Mouse (Mus musculus) 3134 (cell line): ENCODE data around the gene Agmat.
A peak's percentile ranks its signal among the peaks of the same experiment; 100 is the strongest.

ENCODE experiments used
- DNase-seq: peaks from one replicate; pipeline ENCODE4 v3.0.0-alpha.2; 2011; ENCODE audit warnings: low spot score; ENCODE audit not compliant: insufficient read length; ENCODE audit errors: extremely low read depth

The Agmat gene

DNA sequence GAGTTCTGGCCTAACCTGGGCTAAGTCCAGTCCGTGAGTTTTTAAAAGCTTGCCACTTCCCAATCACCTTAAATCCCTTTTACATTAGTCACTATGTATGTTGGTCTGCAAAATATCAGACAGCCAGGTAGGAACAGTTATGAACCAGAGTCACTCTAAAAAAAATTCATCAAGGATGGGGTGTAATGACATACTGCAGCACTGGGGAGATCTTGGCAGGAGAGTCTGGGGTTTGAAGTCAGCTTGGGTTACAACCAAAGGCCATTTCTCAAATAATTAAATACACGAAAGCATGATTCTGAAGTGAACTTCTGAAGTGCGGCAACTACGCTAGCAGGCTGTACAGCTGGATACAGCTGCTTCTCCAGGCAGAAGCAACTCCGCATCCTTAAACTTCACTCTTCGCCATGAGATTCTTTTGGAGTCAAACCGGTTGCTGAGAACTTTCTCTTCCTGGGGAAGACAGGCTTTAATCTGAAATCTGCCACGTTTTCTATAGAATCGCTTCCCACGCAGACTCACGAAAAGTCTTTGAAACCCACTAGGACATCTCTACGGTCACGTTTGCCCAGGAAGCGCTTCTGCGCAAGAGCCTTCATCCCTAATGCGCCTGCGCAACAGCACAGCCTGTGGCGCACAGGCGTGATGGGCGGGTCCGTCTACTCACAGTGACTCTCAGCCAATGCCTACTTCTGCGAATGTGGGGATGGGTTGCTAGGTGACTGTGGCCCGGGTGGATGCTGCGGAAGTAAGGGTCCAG lies 11.8 kb upstream of the Agmat start:
- DNase-seq = no peak

DNA sequence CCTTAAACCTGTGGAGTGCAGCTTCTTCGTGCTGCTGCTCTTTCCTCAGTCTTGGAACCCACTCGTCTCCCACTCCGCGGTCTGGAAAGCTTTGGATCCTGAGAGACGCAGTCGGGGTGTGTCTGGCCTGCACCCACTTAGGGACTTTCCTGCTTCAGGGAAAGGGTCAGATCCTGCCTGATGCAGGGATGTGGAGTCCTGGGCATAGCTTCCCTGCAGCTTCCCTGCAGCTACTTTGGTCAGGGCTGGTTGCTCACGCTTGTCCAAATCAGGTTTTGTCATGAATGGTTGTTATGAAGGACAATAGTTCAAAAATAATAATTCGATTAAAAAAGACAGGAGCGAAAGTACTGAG lies 11.3 kb upstream of the Agmat start:
- DNase-seq = no peak

DNA sequence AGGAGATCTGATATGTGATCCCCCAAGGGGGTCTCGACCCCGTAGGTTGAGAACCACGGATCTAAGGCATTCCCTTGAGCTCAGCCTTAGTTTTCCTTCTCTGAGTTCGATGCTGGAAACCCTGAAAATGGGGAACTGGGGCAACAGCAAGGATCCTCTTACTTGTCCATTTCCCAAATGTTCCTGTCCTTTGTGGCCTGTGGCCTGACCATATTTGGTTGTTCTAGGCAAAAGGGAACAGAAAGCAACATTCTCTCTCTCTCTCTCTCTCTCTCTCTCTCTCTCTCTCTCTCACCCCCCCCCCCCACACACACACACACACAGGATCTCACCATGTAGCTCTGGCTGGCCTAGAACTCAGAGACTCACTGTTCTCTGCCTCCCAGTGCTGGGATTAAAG lies 9.6 kb upstream of the Agmat start:
- no peak for DNase-seq

DNA sequence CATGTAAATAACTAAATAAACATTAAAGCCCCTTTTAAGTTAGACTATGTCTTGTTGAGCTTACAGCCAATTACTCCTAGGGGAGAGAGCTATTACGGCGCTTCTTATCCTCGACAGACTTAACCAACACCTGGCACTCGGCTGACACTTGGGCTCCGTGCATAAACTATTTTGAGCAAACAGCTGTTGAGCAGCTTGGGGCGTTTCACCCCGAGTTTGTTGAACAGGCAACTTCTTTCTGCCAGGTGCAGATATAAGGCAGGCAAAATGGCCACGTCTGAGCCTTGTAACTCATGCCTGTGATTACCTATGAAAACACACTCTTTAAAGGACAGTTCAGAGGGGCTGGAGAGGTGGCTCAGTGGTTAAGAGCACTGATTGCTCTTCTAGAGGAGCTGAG lies 8.5 kb upstream of the Agmat start:
- no peak for DNase-seq

DNA sequence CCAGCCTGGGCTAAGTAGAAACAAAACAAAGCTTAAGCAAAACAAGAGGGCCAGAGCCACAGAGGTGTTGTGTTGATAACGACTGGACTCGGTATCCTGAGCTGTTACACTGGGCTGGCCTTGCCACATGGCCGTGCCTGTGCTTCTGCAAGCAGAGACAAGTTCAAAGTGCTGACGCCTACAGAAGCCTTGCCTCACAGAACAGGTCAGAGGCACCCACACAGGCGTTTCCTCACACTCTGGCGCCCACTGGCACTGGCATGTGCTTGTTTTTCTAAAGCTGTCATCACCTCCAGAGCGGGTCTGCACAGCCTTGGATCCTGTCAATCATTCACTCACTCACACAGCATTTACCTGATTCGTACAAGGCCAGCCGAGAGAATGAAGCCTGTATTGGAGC lies 4.6 kb upstream of the Agmat start:
- no peak for DNase-seq

DNA sequence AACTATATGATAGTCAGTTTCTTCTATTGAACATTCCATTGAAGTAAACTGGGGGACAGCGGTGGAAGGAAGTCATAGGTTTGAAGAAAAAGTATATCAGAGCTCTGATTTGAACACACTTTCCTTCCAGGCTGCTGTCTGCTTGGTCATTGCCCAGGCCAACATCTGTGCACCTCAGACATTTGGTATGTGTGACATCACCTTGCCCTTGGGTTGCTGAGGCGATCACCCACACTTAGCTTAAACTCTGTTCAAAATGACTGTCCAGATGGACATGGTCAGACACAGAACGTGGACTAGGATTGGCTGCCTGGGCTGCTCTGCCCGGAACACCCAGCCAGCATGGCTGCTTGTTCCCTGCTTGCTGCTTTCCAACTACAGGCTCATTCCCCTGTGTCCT lies 4.1 kb upstream of the Agmat start:
- DNase-seq = no peak

DNA sequence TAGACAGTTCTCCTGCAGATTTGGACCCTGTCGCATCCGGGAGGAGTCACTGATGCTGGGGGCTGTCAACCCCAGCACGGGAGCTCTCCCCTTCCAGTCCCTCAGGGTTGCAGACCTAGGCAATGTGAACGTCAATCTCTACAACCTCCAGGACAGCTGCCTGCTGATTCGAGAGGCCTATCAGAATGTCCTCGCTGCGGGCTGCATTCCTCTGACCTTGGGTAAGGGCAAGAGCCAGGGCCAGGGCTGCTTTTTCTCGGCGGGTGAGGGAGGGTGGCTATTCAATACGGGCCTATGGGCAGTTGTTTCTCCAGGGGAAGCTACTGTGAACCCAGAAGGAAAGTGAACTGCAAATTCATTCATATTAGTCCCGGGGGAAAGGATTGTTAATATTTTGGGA lies 3.1 kb downstream of the Agmat start:
- DNase-seq = no peak

DNA sequence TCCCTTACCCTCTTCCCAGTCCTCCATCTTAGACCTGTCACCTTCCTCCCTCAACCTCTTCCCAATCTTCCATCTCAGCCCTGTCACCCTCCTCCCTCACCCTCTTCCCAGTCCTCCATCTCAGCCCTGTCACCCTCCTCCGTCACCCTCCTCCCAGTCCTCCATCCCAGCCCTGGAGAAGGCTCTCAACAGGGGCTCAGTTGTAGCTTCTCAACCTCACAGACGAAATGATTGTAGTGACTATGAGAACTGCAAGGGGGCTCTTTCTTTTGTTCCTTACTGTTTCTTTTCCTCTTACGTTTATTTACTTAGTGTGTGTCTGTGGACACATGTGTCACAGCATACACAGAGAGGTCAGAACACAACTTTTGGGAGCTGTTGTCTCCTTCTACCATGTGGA lies 4.4 kb downstream of the Agmat start:
- no peak for DNase-seq

DNA sequence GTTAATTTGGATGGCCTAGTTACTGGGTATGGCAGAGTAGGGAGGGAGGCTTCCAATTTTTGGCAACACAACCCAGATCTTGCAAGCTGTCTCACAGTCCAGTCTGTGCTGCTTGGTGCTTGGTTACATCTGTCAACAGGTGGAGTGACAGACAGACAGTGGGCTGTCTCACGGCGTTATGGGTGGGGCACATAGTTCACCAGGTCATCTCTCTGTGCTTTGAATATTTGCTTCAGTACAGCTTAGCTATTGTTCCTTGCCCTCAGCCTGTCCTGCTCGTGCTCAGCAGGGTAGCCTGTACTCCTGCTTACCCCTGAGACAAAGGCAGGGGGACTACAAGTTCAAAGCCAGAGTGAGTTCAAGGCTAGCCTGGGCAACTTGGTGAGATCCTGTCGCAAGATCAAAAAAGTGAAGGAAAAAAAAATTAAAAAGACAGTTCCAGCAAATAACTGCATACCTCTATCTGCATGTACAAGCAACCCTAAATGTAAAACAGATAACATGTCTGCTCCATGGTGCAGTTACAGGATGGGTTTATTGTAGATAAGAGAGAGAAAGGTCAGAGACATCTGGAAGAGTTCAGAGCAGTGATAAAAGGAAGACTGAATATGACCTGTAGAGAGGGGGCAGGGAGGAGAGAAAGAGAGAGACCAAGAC lies 5.1 kb downstream of the Agmat start:
- DNase-seq = no peak

DNA sequence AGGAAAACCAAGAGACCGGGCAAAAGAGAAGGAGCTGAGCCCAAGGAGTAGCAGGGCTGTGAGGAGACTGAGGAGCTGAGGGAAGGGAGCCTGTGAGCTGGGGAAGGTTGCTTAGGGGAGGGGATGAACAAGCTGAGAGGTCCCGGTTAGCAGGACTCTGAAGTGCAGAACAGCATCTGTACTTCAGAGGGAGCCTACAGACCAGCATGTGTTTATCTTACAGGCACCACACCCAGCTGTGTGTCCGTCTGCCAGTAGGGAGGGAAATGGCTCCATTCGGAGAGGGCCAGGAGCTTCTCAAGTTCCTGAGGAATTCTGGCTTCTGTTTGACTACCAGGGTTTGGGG lies 5.6 kb downstream of the Agmat start:
- DNase-seq = no peak

DNA sequence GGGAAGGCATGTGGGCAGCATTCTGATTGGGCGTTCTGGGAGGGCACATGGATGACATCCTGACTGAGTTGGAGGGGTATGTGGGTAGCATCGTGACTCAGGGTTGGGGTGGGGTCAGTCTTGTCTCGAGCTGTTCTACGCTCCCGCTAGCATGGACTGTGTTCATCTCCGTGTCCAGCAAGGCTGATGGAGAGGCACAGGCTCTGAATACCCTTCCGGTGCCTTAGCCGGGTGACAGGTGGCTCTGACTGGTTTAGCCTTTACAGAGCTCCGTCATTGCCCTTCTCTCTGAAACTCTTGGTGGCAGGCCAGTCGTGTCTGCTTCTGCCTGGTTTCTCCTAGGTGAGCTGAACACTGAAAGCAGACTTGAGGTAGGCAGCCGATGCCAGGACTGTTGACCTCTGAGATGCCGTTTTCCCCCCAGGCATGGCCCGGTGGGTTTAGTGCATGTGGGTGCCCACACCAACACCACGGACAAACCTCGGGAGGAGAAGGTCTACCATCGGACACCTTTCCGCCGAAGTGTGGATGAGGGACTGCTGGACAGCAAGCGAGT lies 9.0 kb downstream of the Agmat start:
- DNase-seq = no peak

DNA sequence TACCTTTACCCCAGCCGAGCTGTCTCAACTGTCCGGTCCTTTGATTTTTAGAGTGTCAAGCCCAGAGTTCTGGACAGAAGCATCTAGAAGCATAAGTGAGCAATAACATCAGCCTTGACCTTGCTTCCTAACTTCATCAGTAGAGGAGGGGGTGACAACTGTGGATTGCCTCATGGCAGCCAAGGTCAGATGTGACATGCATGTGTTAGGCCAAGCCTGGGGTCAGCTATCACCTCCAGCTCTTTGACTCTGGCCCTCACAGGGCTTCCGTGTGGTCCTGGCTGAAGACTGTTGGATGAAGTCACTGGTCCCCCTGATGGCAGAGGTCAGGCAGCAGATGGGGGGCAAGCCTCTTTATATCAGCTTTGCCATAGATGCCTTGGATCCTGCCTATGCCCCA lies 10.7 kb downstream of the Agmat start:
- no peak for DNase-seq

DNA sequence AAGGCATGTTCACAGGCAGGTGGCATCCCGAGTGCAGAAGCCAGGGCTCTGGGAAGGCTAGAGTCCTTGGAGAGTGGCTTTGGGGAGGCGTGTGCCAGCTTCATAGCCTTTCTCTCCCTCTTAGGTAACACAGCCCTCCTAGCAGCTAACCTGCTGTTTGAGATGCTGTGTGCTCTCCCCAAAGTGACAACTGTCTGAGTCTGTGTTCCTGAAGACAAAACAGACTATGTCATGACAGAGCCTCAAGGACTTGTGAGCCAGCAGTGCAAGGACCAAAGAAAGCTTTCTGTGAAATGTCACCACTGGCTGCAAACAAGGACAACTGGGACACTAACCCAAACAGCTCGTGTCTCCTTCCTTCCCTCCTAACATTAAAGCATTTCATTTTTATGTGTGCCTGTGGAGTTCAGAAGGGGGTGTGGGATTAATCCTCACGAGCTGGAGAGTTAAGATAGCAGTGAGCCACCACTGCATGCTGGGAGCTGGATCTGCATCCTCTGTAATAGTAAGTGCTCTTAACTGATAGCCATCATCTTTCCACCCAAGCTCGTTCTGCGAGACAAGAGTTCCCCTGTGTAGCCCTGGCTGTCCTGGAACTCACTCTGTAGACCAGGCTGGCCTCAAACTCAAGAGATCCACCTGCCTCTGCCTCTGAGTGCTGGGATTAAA lies 12.5 kb downstream of the Agmat start:
- DNase-seq = no peak

DNA sequence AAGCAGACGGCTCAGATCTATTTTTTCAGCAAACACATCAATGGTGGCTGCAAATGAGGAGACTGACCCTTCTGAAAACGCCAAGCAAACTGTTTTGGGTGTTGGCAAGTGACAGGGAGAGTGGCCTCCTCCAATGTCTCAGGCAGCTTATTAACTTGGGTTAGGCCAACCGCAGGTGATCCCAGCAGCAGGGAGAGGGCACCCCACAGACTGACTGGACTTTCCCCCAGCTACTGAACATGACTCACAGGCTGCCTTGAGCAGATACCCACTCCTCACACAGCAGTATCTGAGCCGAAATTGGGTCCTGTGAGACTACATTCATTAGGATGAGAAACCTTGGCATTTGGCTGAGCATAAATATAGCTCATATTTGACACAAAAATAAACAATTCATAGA lies 14.5 kb downstream of the Agmat start:
- DNase-seq = no peak

DNA sequence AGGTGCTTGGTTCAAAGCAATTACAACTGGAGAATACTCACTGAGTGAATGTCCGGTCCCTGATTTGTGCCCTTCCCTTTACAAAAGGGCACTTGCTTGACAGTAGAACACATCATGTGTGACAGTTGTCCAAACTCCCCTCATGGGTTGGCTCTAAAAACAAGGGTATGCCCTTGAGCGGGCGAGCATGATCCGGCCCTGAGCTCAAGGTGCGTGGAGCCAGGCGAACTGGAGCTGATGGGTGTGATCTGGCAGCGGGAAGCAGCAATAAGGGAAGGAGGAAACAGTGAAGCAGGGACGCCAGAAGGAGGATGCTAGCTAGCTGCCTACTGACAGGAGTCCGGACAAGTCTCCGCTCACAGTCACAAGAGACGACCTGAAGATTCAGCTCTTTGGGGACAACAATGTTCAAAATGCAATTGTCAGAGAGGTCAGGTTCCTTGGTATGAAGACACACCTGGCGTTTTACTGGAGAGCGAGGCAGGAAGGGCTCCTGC lies 15.7 kb downstream of the Agmat start:
- DNase-seq = no peak

DNA sequence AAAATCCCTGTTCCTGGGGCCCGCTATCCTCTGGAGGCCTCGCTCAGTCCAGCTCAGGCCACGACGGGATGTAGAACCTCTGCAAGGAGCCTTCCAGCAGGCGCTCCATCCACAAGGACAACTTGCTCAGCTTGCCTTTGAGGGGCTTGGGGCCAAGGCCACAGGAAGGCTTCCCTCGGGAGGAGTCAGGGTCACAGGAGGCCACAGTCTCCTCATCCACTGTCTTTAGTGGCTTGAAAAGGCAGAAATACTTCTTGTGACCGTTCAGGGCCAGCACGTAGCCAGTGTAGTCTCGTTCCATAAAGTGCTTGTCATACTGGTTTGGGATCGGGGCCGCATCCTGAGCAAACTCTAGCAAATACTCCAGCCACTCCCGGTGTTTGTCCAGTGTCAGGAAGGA lies 17.0 kb downstream of the Agmat start:
- no peak for DNase-seq

DNA sequence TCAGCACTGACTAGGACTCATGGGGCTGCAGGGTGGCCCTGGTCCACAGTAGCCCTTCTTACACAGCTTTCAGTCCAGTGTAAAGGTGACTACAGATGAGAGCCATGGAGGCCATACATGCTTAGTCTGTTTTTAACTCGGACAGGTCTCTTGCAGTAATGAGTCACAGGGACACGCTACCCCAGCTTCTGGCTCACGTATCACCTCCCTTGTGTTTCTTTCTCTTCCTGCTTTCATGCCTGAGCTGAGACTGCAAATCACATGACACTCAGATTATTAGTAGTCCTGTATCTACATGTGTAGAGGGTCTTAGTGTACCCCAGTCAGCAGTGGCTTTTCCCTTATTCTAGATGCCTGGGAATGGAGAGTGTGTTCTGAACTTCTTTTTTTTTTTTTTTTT lies 18.5 kb downstream of the Agmat start:
- no peak for DNase-seq

DNA sequence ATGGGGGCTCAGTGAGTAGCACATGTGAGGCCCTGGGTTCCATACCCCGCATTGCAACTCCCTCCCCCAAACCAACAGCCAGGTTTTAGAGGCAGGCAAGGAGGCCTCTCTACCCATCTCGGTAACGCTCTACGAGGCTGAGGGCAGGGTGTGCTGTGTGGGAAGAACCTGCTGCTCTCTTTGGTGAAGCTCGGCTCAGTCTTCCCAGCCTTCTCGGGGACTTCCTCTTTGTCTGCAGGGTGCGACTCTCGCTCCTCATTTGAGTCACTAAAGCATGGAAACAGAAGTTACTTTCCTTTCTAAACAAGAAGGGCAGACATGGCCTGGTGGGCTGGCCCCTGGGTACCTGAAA lies 19.8 kb downstream of the Agmat start:
- DNase-seq = no peak

DNA sequence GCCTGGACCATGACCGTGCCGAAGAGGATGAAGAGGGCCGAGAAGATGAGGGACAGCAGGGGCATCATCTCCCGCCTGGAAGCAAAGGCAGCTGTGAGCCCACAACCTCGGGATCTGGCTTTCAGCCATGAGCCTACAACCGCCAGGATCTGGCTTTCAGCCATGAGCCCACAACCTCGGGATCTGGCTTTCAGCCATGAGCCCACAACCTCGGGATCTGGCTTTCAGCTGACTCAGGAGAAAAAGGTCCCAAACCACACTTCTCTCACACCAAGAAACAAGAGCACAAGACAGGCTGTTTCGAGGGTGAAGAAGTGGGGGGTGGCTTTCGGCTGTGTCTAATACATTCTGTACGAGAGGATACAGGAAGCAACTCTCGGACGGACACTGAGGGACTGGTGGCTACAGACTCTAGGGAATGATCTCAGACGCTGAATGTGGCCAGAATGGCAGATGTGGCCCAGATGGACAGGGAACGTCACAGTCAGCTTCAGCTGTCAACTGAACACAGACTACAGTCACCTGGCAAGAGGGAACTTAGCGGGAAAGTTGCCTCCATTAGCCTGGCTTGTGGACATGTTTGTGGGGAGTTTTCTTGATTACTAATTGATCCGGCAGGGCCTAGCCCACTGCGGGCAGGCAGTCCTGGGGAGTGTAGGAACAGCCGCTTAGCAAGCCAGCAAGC lies 20.3 kb downstream of the Agmat start:
- peak; percentile 78 for DNase-seq

DNA sequence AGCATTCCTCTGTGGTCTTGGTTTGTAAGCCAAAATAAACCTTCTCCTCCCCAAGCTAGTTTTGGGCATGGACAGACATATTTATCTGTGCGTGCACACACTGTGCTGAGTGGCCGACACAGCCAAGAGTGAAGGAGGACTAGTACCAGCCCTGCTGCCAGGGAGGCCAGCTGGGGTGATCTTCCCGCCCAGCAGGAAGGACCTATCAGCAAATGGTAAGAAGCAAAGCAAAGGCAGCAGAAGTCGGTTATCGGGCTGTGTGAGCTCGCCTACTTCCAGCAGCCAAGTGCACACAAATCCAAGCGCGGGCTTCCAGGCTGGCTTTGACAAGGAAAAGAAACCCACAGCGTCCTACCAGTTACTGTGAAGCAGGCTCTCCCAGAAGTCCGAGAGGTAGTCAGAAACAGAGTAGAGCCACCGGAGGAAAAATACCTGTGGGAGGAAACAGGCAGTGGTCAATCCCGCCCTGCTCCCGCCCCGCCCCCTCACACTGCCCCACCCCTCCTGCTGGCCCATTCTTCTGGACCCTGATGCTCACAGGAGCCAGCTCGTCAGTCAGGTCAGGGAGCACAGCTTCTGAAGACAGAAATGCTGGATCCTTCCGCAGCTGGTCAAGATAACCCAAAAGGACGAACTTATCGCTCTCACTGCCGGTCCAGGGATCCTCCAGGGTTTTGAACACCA lies 21.0 kb downstream of the Agmat start:
- DNase-seq = peak; percentile 87
